Mouse (Mus musculus) central nervous system, embryonic 14 days (tissue): Measurements from ENCODE around the gene 1110059E24Rik. TPM values are rescaled to one million over a fixed set of nuclear protein-coding genes. Genes with fewer than 3 reads are reported as not detected.

ENCODE experiments used
- polyA plus RNA-seq: library from polyadenylated mRNA; depleted of rRNA; stranded (reverse); fragments of >200 nt; gene quantifications from 2 replicates; pipeline ENCODE4 v1.2.3, GENCODE M21; 2012; rRNA removed

Gene 1110059E24Rik
- polyA plus RNA-seq = 35.7 and 37.6 TPM in 2 replicates

DNA sequence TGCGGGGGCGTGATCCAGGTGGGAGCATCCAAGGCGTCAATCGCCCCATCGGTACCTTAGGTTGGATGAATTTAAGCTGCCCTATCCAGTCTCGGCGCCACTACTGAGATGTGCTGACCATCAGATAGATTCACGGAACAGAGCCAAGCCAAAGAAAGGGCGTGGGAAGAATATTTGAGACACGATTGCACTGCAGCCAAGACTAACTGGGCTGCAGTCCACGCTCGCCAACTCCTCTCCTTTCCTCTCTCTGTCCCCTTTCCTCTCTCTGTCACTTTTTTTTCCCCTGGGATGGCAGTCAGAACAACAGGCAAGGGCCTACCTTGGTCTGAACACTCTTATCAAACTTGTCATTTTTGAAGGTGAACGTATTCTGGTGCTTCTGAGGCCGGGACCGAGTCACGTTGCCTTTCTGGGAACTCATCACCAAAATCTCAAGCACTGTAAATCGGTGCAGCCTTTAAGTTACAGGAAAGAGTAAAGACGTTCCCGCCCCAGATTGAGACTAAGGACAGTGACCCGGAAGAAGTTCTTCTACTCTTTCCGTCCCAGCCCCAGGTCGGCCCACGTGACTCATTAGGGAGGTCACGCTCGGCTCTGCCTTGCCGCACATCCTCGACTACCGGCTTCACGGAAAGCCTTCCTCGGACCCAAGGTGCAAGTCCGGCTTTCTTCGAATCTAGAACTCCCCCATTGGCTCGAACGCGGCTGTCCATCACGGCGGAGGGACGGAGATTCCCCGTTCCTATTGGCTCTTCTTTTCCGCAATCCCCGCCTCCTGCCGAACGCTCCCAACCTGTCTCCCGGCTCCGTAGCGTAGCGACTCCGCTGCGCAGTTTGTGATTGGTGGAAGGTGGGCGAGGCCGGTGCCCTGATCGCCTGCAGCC is at the start of gene 1110059E24Rik:
Gene 1110059E24Rik, minus strand, starts transcription at position 692 of the 887 bp plus-strand sequence.

DNA sequence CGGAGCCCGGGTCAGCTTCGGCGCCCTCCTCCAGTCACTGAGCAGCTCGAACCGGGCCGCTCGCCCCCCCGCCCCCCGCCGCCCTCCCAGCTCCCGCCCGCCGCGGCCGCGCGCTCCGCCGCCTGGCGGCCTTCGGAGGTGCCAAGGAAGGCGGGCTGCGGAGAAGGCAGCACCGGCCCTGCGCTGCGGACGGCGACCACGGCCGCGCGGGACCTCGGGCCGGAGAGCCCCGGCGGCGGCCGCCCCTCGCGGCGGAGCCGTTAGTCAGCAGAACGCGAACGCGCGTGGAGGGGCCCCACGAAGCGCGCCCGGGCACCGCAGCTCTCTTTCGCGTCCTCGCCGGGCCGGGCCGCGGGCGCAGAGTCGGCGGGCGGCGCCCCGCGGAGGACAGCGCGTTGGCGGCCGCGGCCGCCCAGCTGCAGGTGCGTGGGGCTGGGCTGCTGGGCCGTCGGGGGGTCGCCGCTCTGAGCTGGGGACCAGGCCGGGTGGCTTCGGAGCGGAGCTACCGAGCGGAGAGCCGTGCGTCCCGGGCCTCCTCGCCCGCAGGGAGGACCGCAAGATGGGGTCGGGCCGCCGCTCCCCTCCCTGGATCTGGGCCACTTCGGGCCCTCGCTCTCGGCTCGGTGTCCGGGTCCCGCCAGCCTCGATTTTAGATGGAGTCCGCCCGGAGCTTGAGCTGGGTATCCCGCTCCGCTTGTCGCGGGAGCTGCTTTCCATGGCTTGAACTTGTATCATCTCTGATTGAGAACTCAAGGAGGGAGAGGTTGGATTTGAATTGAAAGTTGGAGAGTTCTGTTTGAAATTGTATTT is 601 bp upstream of the 1110059E24Rik start, which contains the start of gene Abhd17b:
Gene Abhd17b, plus strand, starts transcription at position 14 of the 810 bp plus-strand sequence.

Other genes with a start within 250 kb of the 1110059E24Rik start
- gene Gda, start 179.5 kb downstream of the 1110059E24Rik start, polyA plus RNA-seq = 0.61 and 0.76 TPM in 2 replicates
- 23.9 and 26.2 TPM in 2 replicates for gene Abhd17b, start 209 bp upstream of the 1110059E24Rik start, polyA plus RNA-seq
- 24.6 and 28.2 TPM in 2 replicates for gene Cemip2, start 125.4 kb upstream of the 1110059E24Rik start, polyA plus RNA-seq